Mouse (Mus musculus): ENCODE measurements at regions not wholly inside any gene's neighbourhood (a gene's known extent, or its start where the extent isn't known, plus 50 kb on each side); places are given as distances from the start of the nearest gene placed in this dataset.

GRCm38 (mm10) chr5:83091483-83091882 lies 263.5 kb downstream of the Tecrl start:
- no peak overlapping the region for H3K9ac ChIP-seq (replicated peaks)
- H3K27me3 ChIP-seq (ENCODE audit: control insufficient read depth, insufficient read depth, low read length), result no peaks in the 10 kb centered on the region
- no peaks in the 10 kb centered on the region for H3K4me1 ChIP-seq (replicated peaks; ENCODE audit: control insufficient read depth in 2 of 2, insufficient read depth in 2 of 2, low read length in 1 of 2)
- no peak for TF ChIP-seq CTCF (IDR thresholded peaks at IDR 0.05; ENCODE audit: low read depth)
- no peak for TF ChIP-seq EP300 (IDR thresholded peaks at IDR 0.05; ENCODE audit: low read depth)
- no peaks in the 10 kb centered on the region for H3K9me3 ChIP-seq (ENCODE audit: control insufficient read depth, low read length)
- no peak overlapping the region for H3K27ac ChIP-seq
- H3K36me3 ChIP-seq (replicated peaks; ENCODE audit: control insufficient read depth, insufficient read depth, low read depth), result no peaks in the 10 kb centered on the region
- DNase-seq (ENCODE audit: low read depth in 3 of 3, low spot score in 3 of 3) (no peak), ATAC-seq (ENCODE audit: insufficient read depth) (no peak)
- 67% methylated on average over 1 of the region's 1 CpGs for WGBS (ENCODE audit: insufficient replicate concordance)
- no peak overlapping the region for H3K4me2 ChIP-seq (ENCODE audit: low read depth)
- H3K4me3 ChIP-seq (ENCODE audit: insufficient read depth in 1 of 2, low read depth in 2 of 2, low read length in 2 of 2), result no peak overlapping the region

- no peak overlapping the region for H3K27ac ChIP-seq
- TF ChIP-seq EP300 (IDR thresholded peaks at IDR 0.05; ENCODE audit: low read depth), result no peak
- no peak for TF ChIP-seq CTCF (IDR thresholded peaks at IDR 0.05; ENCODE audit: low read depth)
- WGBS (ENCODE audit: insufficient replicate concordance), result 63% methylated on average over 3 of the region's 3 CpGs
- no peaks in the 10 kb centered on the region for H3K9me3 ChIP-seq (ENCODE audit: control insufficient read depth, low read length)
- no peak overlapping the region for H3K4me3 ChIP-seq (ENCODE audit: insufficient read depth in 1 of 2, low read depth in 2 of 2, low read length in 2 of 2)
- ATAC-seq (ENCODE audit: insufficient read depth) (no peak), DNase-seq (ENCODE audit: low read depth in 3 of 3, low spot score in 3 of 3) (no peak)
- H3K9ac ChIP-seq (replicated peaks), result no peak overlapping the region
- H3K4me1 ChIP-seq (replicated peaks; ENCODE audit: control insufficient read depth in 2 of 2, insufficient read depth in 2 of 2, low read length in 1 of 2), result no peaks in the 10 kb centered on the region
- H3K27me3 ChIP-seq (ENCODE audit: control insufficient read depth, insufficient read depth, low read length), result no peaks in the 10 kb centered on the region
- no peak overlapping the region for H3K4me2 ChIP-seq (ENCODE audit: low read depth)
- no peaks in the 10 kb centered on the region for H3K36me3 ChIP-seq (replicated peaks; ENCODE audit: control insufficient read depth, insufficient read depth, low read depth)
These were observed 300.2 kb downstream of the Tecrl start for GRCm38 (mm10) chr5:83054819-83055218.

GRCm38 (mm10) chr5:83047214-83047613 lies 307.8 kb downstream of the Tecrl start:
- Histone ChIP-seq H3K4me3 (ENCODE audit: insufficient read depth in 1 of 2, low read depth in 2 of 2, low read length in 2 of 2) (no peak overlapping the region), H3K4me1 (replicated peaks; ENCODE audit: control insufficient read depth in 2 of 2, insufficient read depth in 2 of 2, low read length in 1 of 2) (no peaks in the 10 kb centered on the region), H3K27ac (no peak overlapping the region), H3K9ac (replicated peaks) (no peak overlapping the region), H3K9me3 (ENCODE audit: control insufficient read depth, low read length) (no peaks in the 10 kb centered on the region), H3K36me3 (replicated peaks; ENCODE audit: control insufficient read depth, insufficient read depth, low read depth) (no peaks in the 10 kb centered on the region), H3K27me3 (ENCODE audit: control insufficient read depth, insufficient read depth, low read length) (no peaks in the 10 kb centered on the region), H3K4me2 (ENCODE audit: low read depth) (no peak overlapping the region)
- DNase-seq (ENCODE audit: low read depth in 3 of 3, low spot score in 3 of 3) (no peak), ATAC-seq (ENCODE audit: insufficient read depth) (no peak)
- TF ChIP-seq EP300 (IDR thresholded peaks at IDR 0.05; ENCODE audit: low read depth), result no peak
- no peak for TF ChIP-seq CTCF (IDR thresholded peaks at IDR 0.05; ENCODE audit: low read depth)
- WGBS (ENCODE audit: insufficient replicate concordance), result 50% methylated on average over 1 of the region's 1 CpGs

GRCm38 (mm10) chr5:83029703-83030102 lies 325.3 kb downstream of the Tecrl start:
- H3K27ac ChIP-seq, result no peak overlapping the region
- no peaks in the 10 kb centered on the region for H3K36me3 ChIP-seq (replicated peaks; ENCODE audit: control insufficient read depth, insufficient read depth, low read depth)
- H3K27me3 ChIP-seq (ENCODE audit: control insufficient read depth, insufficient read depth, low read length), result no peaks in the 10 kb centered on the region
- no peak for DNase-seq (ENCODE audit: low read depth in 3 of 3, low spot score in 3 of 3)
- TF ChIP-seq CTCF (IDR thresholded peaks at IDR 0.05; ENCODE audit: low read depth) (no peak), EP300 (IDR thresholded peaks at IDR 0.05; ENCODE audit: low read depth) (no peak)
- no peak overlapping the region for H3K4me2 ChIP-seq (ENCODE audit: low read depth)
- H3K4me1 ChIP-seq (replicated peaks; ENCODE audit: control insufficient read depth in 2 of 2, insufficient read depth in 2 of 2, low read length in 1 of 2), result no peaks in the 10 kb centered on the region
- no peak overlapping the region for H3K4me3 ChIP-seq (ENCODE audit: insufficient read depth in 1 of 2, low read depth in 2 of 2, low read length in 2 of 2)
- WGBS (ENCODE audit: insufficient replicate concordance), result 61% methylated on average over 2 of the region's 2 CpGs
- no peaks in the 10 kb centered on the region for H3K9me3 ChIP-seq (ENCODE audit: control insufficient read depth, low read length)
- no peak overlapping the region for H3K9ac ChIP-seq (replicated peaks)
- no peak for ATAC-seq (ENCODE audit: insufficient read depth)

- Histone ChIP-seq H3K9me3 (ENCODE audit: control insufficient read depth, low read length) (no peaks in the 10 kb centered on the region), H3K27me3 (ENCODE audit: control insufficient read depth, insufficient read depth, low read length) (no peaks in the 10 kb centered on the region), H3K4me3 (ENCODE audit: insufficient read depth in 1 of 2, low read depth in 2 of 2, low read length in 2 of 2) (no peak overlapping the region), H3K27ac (no peak overlapping the region), H3K4me1 (replicated peaks; ENCODE audit: control insufficient read depth in 2 of 2, insufficient read depth in 2 of 2, low read length in 1 of 2) (no peaks in the 10 kb centered on the region), H3K4me2 (ENCODE audit: low read depth) (no peak overlapping the region), H3K36me3 (replicated peaks; ENCODE audit: control insufficient read depth, insufficient read depth, low read depth) (no peaks in the 10 kb centered on the region), H3K9ac (replicated peaks) (no peak overlapping the region)
- TF ChIP-seq EP300 (IDR thresholded peaks at IDR 0.05; ENCODE audit: low read depth) (no peak), CTCF (IDR thresholded peaks at IDR 0.05; ENCODE audit: low read depth) (no peak)
- DNase-seq (ENCODE audit: low read depth in 3 of 3, low spot score in 3 of 3) (no peak), ATAC-seq (ENCODE audit: insufficient read depth) (no peak)
These were observed 349.0 kb downstream of the Tecrl start for GRCm38 (mm10) chr5:83006038-83006437.
